In the genomic region with DNA sequence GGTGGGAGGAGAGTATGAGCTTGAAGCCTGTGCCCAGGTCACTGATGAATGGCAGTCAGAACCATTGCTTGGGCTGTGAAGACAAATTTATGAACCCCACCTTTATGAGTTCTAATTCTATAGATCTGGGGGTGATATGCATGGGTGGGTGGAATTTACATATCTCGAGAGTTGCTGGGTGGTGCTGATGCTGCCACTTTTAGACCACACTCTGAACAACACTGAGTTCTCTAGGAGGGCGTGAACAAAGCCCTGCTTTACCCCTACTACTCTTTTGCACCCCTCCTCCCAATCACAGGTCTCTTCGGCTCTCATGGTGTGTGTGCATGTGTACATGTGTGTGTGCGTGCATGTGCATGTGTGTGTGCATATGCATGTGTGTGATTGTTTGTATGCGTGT, we compare ENCODE assay signal across 20 mouse cellular contexts.
"Had no signal": no experiment of that assay in that cellular context is flagged by ENCODE, and none has a peak within 500 bp of the region (broad histone marks: within the 10 kb centered on the region; RNA-seq: fewer than 3 reads in every experiment).

No protein-coding gene starts in this region.

- ATAC-seq: midbrain, embryonic 16.5 days had no signal

- H3K27ac ChIP-seq: liver, embryonic 14.5 days; midbrain, embryonic 10.5 days; midbrain, embryonic 12.5 days; neural tube, embryonic 13.5 days; neural tube, embryonic 15.5 days; stomach, embryonic 15.5 days; stomach, postnatal 0 days had no signal

- H3K36me3 ChIP-seq: midbrain, embryonic 10.5 days; midbrain, embryonic 12.5 days; neural tube, embryonic 13.5 days; neural tube, embryonic 15.5 days; stomach, embryonic 15.5 days had no signal

- H3K4me1 ChIP-seq: midbrain, embryonic 10.5 days; midbrain, embryonic 12.5 days; neural tube, embryonic 13.5 days; neural tube, embryonic 15.5 days; stomach, embryonic 15.5 days had no signal

- H3K9me3 ChIP-seq: midbrain, embryonic 10.5 days; midbrain, embryonic 12.5 days; neural tube, embryonic 13.5 days; neural tube, embryonic 15.5 days; stomach, embryonic 15.5 days had no signal

- H3K4me3 ChIP-seq: midbrain, embryonic 10.5 days; midbrain, embryonic 12.5 days; myocyte; neural tube, embryonic 13.5 days; neural tube, embryonic 15.5 days; stomach, embryonic 15.5 days had no signal

- DNase-seq: lung, adult 18-20 months; lung, embryonic 14.5 days; lung, postnatal 10 days; lung, postnatal 4 days; midbrain, embryonic 14.5 days; retina, postnatal 1 day; right cerebral cortex, postnatal 25 days; right cerebral cortex, postnatal 4 days; thymus, adult 2 months; thymus, postnatal 25 days; thymus, postnatal 4 days had no signal

- H3K27me3 ChIP-seq: midbrain, embryonic 12.5 days; neural tube, embryonic 13.5 days; neural tube, embryonic 15.5 days; stomach, embryonic 15.5 days had no signal

- H3K9ac ChIP-seq: liver, embryonic 14.5 days; lung, embryonic 14.5 days; midbrain, embryonic 12.5 days; neural tube, embryonic 13.5 days; neural tube, embryonic 15.5 days; stomach, embryonic 15.5 days had no signal
